13 mouse cellular contexts compared by ENCODE assay signal in the genomic region with DNA sequence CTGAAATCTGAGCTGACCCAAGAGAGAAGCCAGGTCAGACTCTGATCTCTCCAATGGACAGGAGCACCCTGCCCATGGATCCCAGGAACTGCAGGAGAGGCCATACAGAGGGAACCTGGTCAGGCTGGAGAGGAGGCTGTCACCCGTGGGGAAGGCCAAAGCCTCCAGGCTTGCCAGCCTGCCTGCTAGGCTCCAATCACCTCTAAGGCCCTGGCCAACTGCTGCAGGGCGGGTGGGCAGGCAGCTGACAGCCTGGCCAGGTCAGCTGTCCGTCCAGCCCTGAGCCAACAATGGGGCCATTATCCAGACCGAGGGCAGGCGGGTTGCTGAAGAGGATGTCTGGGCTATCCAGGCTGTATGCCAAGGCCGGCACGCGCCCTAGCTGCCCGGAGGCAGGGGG. TPM values are rescaled to one million over a fixed set of nuclear protein-coding genes. Genes with fewer than 3 reads are reported as not detected.
DNase-seq lines count a peak whose midpoint lies in the region; ATAC-seq and TF ChIP-seq lines count a peak whose summit lies in the region.
"Had no signal": no experiment of that assay in that cellular context is flagged by ENCODE, and none has a peak within 500 bp of the region (broad histone marks: within the 10 kb centered on the region; RNA-seq: fewer than 3 reads in every experiment).

No protein-coding gene starts in this region.

- H3K36me3 ChIP-seq in heart, embryonic 13.5 days, result peaks cover 36% of the 10 kb centered on the region
- H3K36me3 ChIP-seq in embryonic facial prominence, embryonic 14.5 days (ENCODE audit: control insufficient read depth, insufficient read depth, low read length), result peaks cover 50% of the 10 kb centered on the region
- peaks cover 31% of the 10 kb centered on the region; the same call in 1 of the 2 replicates for H3K36me3 ChIP-seq in intestine, postnatal 0 days (ENCODE audit: control insufficient read depth, insufficient read depth)

- no peaks in the 10 kb centered on the region for H3K9me3 ChIP-seq in heart, embryonic 13.5 days
- no peaks in the 10 kb centered on the region for H3K9me3 ChIP-seq in embryonic facial prominence, embryonic 14.5 days (ENCODE audit: control insufficient read depth, low read length)
- H3K9me3 ChIP-seq in intestine, postnatal 0 days (ENCODE audit: control insufficient read depth), result no peaks in the 10 kb centered on the region
- H3K9me3 ChIP-seq: lung, embryonic 15.5 days had no signal

- H3K4me3 ChIP-seq in heart, embryonic 13.5 days, result no peak overlapping the region
- no peak overlapping the region for H3K4me3 ChIP-seq in embryonic facial prominence, embryonic 14.5 days (ENCODE audit: low read depth, low read length)
- no peak overlapping the region for H3K4me3 ChIP-seq in intestine, postnatal 0 days (ENCODE audit: low read depth, low read length)
- H3K4me3 ChIP-seq: erythroblast, embryonic 14.5 days; lung, embryonic 15.5 days had no signal

- no peak overlapping the region for H3K4me2 ChIP-seq in heart, embryonic 13.5 days
- no peak overlapping the region for H3K4me2 ChIP-seq in embryonic facial prominence, embryonic 14.5 days (ENCODE audit: low read depth, low read length)
- H3K4me2 ChIP-seq in intestine, postnatal 0 days (replicated peaks; ENCODE audit: low read depth), result no peak overlapping the region
- H3K4me2 ChIP-seq: lung, embryonic 15.5 days had no signal

- H3K27ac ChIP-seq in heart, embryonic 13.5 days (replicated peaks), result 0 out of 2 replicates have a peak overlapping the region, but pooled peaks have one; percentile 16
- H3K27ac ChIP-seq in embryonic facial prominence, embryonic 14.5 days (replicated peaks; ENCODE audit: low read depth, low read length), result 0 out of 2 replicates have a peak overlapping the region, but pooled peaks have one; percentile 21
- H3K27ac ChIP-seq in intestine, postnatal 0 days (ENCODE audit: low read depth, low read length), result no peak overlapping the region
- H3K27ac ChIP-seq: lung, embryonic 15.5 days had no signal

- H3K9ac ChIP-seq in heart, embryonic 13.5 days, result no peak overlapping the region
- no peak overlapping the region for H3K9ac ChIP-seq in embryonic facial prominence, embryonic 14.5 days (ENCODE audit: low read depth, low read length)
- H3K9ac ChIP-seq in intestine, postnatal 0 days (ENCODE audit: low read depth, low read length), result no peak overlapping the region
- H3K9ac ChIP-seq: lung, embryonic 15.5 days had no signal

- TF ChIP-seq CTCF in intestine, postnatal 0 days (IDR thresholded peaks at IDR 0.05; ENCODE audit: low read depth), result no peak

- DNase-seq in heart, adult 9 months (ENCODE audit: low spot score in 2 of 2), result no peak
- peak; percentile 43 for DNase-seq in right cerebral cortex, postnatal 4 days
- no peak for DNase-seq in right cerebral cortex, postnatal 25 days
- DNase-seq in embryonic facial prominence, embryonic 14.5 days (ENCODE audit: low spot score), result peak; percentile 41
- no peak for DNase-seq in kidney, postnatal 4 days
- DNase-seq in kidney, adult 18-20 months, result no peak
- DNase-seq: kidney, adult 9 months; thymus, postnatal 14 days had no signal

- H3K4me1 ChIP-seq in heart, embryonic 13.5 days, result peaks cover 78% of the 10 kb centered on the region
- peaks cover 46% of the 10 kb centered on the region for H3K4me1 ChIP-seq in embryonic facial prominence, embryonic 14.5 days (ENCODE audit: control insufficient read depth, insufficient read depth, low read length)
- peaks cover 11% of the 10 kb centered on the region for H3K4me1 ChIP-seq in intestine, postnatal 0 days (replicated peaks; ENCODE audit: control insufficient read depth, insufficient read depth, low read length)

- 69% methylated on average over 9 of the region's 9 CpGs for WGBS in heart, embryonic 13.5 days
- WGBS in embryonic facial prominence, embryonic 14.5 days, result 62% methylated on average over 5 of the region's 9 CpGs
- 87% methylated on average over 9 of the region's 9 CpGs for WGBS in intestine, postnatal 0 days

- no peaks in the 10 kb centered on the region for H3K27me3 ChIP-seq in heart, embryonic 13.5 days (replicated peaks)
- H3K27me3 ChIP-seq in embryonic facial prominence, embryonic 14.5 days (replicated peaks; ENCODE audit: control insufficient read depth, insufficient read depth, low read length), result no peaks in the 10 kb centered on the region
- no peaks in the 10 kb centered on the region for H3K27me3 ChIP-seq in intestine, postnatal 0 days (replicated peaks; ENCODE audit: control insufficient read depth, insufficient read depth, low read length)
- H3K27me3 ChIP-seq: CH12.LX; lung, embryonic 15.5 days had no signal

- ATAC-seq in heart, embryonic 13.5 days (ENCODE audit: extremely low read depth, insufficient number of reproducible peaks, low FRiP score, low TSS enrichment), result no peak
- no peak for ATAC-seq in embryonic facial prominence, embryonic 14.5 days (ENCODE audit: low read depth)
- no peak for ATAC-seq in intestine, postnatal 0 days

RNA-seq across cellular contexts. Expression of gene Plxna1, which starts 14.1 kb away (rescaled TPM):
- 9.1 and 10.9 TPM in 2 replicates for polyA plus RNA-seq in heart, embryonic 13.5 days (2015; fragmentation: Nextera tagmentation; extraction: Ambion mirVana)
- polyA plus RNA-seq in embryonic facial prominence, embryonic 14.5 days (2014; fragmentation: Nextera tagmentation; extraction: Ambion mirVana), result 31.7 and 31.8 TPM in 2 replicates
- polyA plus RNA-seq in intestine, postnatal 0 days (2015; fragmentation: Nextera tagmentation; extraction: Ambion mirVana), result 8.7 and 9.2 TPM in 2 replicates

Comparison
In these comparisons a context has a peak if more than half of its experiments do, and no peak if none do; other contexts are left out.
1. DNase-seq: peak in right cerebral cortex, postnatal 4 days (single experiment) and embryonic facial prominence, embryonic 14.5 days (single experiment); none in heart, adult 9 months (0 of 2), right cerebral cortex, postnatal 25 days (single experiment), kidney, postnatal 4 days (0 of 2) and kidney, adult 18-20 months (single experiment).